Mouse (Mus musculus) kidney, adult 10 weeks (tissue): ENCODE data around the gene Unc119b. TPM values are rescaled to one million over a fixed set of nuclear protein-coding genes. Genes with fewer than 3 reads are reported as not detected.

Source experiments
- polyA plus RNA-seq: library from polyadenylated mRNA; stranded (reverse); fragments of 350-450 nt; fragmentation: Illumina TruSeq; extraction: RNeasy Lipid Tissue Mini Kit (QIAGEN cat#74804); gene quantifications from one replicate; pipeline ENCODE4 v1.2.3, GENCODE M21; 2014; ENCODE audit warnings: low read depth, low replicate concordance

Unc119b gene
- polyA plus RNA-seq = 13.2 TPM

GRCm38 (mm10) chr5:115134234-115135165 lies at the start of gene Unc119b:
Gene Unc119b, minus strand, starts transcription at chr5:115134975.

GRCm38 (mm10) chr5:115158040-115158983 lies 23.5 kb upstream of the Unc119b start, which contains the start of gene Mlec:
Gene Mlec, minus strand, starts transcription at chr5:115158179.

GRCm38 (mm10) chr5:115118961-115119570 lies 15.7 kb downstream of the Unc119b start, which contains the start of gene Acads:
Gene Acads, minus strand, starts transcription at chr5:115119346.

GRCm38 (mm10) chr5:115098195-115098594 lies 36.6 kb downstream of the Unc119b start, which contains the start of gene Gm10401:
Gene Gm10401, minus strand, starts transcription at chr5:115098295.

Other genes starting within 250 kb of the Unc119b start
- gene Oasl2, start 238.0 kb downstream of the Unc119b start, polyA plus RNA-seq = 15.1 TPM
- not detected for gene Oasl1, start 211.7 kb downstream of the Unc119b start, polyA plus RNA-seq
- gene 2210016L21Rik, start 192.8 kb downstream of the Unc119b start, polyA plus RNA-seq = 1.8 TPM
- not detected for gene Hnf1a, start 163.9 kb downstream of the Unc119b start, polyA plus RNA-seq
- 31.7 TPM for gene Sppl3, start 123.8 kb downstream of the Unc119b start, polyA plus RNA-seq
- gene Gm10401, start 36.7 kb downstream of the Unc119b start, polyA plus RNA-seq = not detected
- 4.5 TPM for gene Acads, start 15.6 kb downstream of the Unc119b start, polyA plus RNA-seq
- gene Mlec, start 23.2 kb upstream of the Unc119b start, polyA plus RNA-seq = 173 TPM
- 0.20 TPM for gene Cabp1, start 59.4 kb upstream of the Unc119b start, polyA plus RNA-seq
- 16.9 TPM for gene Pop5, start 100.9 kb upstream of the Unc119b start, polyA plus RNA-seq
- gene Rnf10, start 137.9 kb upstream of the Unc119b start, polyA plus RNA-seq = 22.2 TPM
- gene Coq5, start 144.7 kb upstream of the Unc119b start, polyA plus RNA-seq = 13.8 TPM
- gene Dynll1, start 166.0 kb upstream of the Unc119b start, polyA plus RNA-seq = 435 TPM
- 34.4 TPM for gene Srsf9, start 192.2 kb upstream of the Unc119b start, polyA plus RNA-seq
- gene Gatc, start 206.2 kb upstream of the Unc119b start, polyA plus RNA-seq = 52.5 TPM
- 10.1 TPM for gene Triap1, start 206.2 kb upstream of the Unc119b start, polyA plus RNA-seq
- 120 TPM for gene Cox6a1, start 214.0 kb upstream of the Unc119b start, polyA plus RNA-seq